Mouse (Mus musculus) gonadal fat pad, adult 2 months (tissue): Measurements from ENCODE around the gene Trim2. TPM values are rescaled to one million over a fixed set of nuclear protein-coding genes. Genes with fewer than 3 reads are reported as not detected.

Experiments used
- DNase-seq: peaks from one replicate; pipeline ENCODE4 v3.0.0-alpha.2; 2012; ENCODE audit warnings: low read depth
- polyA plus RNA-seq: library from polyadenylated mRNA; depleted of rRNA; stranded (reverse); fragments of >200 nt; gene quantifications from 2 replicates; pipeline ENCODE4 v1.2.3, GENCODE M21; 2012

Trim2 gene
- polyA plus RNA-seq, 1 experiment = 35.2 TPM

DNA sequence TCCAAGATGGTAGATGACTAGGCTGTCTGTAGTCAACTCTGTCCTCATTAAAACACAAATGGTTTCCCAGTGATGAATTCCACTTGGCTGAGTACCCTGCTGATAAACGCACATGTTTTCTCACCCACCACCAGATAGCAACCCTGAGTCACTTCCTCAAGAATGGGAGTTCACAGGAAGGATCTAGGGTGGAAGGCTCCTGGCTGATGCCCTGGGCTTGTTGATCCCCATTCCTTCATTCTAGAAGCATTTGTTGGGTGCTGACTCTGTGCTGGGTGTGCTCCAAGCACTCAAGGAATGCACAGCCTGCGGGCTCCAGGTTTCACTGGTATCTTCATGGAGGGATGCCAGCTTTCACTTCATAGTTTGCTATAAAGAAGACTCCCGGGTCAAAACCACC is 12.8 kb upstream of the Trim2 start:
- no peak for DNase-seq

DNA sequence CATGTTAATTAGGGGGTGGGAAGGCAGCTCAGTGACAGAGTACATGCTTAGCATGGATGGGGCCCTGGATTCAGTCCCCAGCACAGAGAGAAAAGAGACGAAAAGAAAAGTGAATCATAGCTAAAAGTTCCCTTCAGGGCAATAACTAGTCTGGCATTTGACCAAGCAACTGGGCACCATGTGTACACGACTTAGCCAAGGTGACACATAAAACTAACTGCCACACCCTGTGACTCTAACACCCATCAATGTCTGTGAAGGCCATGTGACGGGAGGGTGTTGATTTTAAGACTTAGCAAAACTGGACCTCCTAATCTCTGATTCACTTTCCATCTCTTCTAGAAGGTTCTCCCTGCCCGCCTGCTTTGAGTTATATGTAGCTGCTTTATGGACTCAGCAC is 12.2 kb upstream of the Trim2 start:
- no peak for DNase-seq

GRCm38 (mm10) chr3:84314651-84315191 is 8.0 kb upstream of the Trim2 start:
- no peak for DNase-seq

DNA sequence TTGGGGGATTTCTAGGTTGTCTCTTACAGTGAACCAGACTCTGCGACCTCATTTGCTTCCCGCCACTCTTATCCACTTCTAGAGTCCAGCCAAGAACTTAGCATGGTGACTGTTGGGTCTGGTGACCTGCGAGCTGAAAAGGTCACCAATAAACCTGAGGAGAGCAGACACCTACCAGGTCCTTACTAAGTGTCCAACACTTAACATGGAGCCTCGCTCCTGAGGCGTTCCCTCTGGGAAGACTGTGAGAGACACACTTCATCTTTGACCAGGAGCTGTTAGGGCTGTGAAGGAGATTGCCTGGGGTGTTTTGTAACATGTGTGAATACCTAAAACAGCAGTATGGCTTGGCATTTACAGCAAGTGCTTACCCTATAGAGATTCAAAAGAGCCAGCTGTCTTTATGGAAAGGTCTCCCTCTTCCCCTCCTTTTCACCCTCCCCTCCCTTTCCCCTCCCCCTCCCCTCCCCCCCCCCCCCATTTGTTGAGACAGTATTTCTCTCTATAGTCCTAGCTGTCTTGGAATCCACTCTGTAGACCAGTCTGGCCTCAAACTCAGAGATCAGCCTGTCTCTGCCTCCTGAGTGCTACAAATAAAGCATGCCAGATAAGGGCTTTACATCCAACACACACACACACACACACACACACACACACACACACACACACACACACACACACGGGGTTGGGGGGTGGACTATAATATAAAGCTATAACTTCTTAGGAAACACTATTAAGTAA is 7.3 kb upstream of the Trim2 start:
- no peak for DNase-seq

GRCm38 (mm10) chr3:84313003-84313800 is 6.5 kb upstream of the Trim2 start:
- no peak for DNase-seq

- no peak for DNase-seq
Observed at GRCm38 (mm10) chr3:84312326-84312725, 5.6 kb upstream of the Trim2 start.

DNA sequence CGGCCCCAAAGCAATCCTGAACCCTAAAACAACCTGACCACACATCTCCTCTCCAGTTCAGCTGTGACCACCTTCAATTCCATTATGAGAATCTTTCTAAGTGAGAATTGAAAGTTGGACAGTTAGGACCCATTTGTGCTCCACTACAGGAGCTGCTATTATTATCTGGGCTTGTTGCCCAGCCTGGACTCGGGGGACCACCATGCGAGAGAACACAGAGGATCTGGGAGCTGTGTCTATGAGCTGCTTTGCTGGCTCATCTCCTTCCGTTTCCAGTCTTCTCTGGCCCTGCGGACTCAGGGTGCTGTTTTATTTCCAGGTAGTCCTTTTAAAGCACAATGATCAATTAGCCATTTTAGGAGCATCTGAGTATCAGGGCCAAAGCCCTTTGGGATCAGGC is 839 bp upstream of the Trim2 start:
- DNase-seq = no peak

DNA sequence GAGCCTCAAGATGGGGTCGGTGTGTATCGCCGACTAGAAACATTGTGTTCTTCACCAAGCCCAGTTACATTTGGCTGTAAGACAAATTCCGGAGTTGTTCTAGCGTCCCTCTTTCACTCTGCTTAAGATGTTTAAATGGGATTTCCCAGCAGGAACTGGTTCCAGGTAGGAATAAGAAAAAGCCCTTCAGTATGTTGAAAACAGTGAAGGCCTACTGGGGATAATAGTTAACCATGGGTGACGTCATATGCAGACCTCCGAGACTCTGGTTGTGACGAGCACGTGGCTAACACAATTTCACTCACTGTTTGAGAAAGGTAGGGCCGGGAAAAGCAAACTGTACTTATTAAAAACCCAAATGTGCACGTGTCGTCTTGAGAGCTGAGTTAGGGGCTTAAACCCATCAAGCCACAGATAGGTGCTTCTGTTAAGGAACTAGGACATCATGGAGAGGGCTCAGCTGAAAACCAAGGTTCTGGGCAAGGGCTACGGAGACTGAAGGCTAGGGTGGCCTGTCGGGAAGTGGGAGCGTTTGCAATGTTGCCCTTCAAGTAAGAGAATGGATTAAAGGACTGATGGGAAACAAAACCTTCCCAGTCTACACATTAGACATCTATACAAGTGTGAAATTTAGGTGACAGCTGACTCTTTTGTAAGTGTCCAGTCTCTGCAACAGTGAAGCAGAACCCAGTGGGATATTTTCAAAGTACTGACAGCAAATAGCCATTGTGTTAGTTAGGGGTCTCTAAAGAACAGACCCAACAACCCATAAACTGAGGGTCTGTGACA is 761 bp downstream of the Trim2 start:
- no peak for DNase-seq

- no peak for DNase-seq
Observed at GRCm38 (mm10) chr3:84305010-84305692, 1.5 kb downstream of the Trim2 start.

DNA sequence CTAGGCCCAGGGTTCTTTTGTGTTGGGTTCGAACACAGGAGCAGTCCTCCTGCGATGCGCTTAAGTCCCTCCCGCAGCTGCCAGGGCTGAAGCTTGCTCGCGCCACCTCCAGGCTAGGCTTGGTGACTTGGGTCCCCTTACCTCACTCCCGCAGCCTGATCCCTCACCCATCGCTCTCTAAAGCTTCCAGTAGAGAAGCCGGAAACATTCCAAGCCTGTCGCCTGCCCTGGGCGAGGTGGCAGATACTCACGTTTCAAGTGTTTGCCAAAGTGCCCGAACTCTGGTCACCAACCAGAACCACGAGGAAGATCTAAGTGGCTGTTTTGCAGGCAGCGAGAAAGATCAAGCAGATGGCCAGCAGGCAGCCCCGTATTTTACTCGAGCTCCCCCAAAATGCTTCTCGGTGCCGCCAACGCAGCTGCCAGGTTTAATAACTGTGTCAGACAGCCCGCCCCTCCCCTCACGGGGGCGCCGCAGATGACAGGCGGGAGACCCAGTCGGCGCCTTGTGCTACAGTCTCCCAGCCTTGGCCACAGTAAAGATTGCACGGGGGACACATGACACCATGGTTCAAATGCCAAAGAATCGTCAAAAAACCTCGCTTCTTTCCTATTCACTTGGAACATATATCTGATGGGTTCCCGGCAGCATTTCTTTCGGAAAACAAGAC is 2.2 kb downstream of the Trim2 start:
- DNase-seq = no peak

DNA sequence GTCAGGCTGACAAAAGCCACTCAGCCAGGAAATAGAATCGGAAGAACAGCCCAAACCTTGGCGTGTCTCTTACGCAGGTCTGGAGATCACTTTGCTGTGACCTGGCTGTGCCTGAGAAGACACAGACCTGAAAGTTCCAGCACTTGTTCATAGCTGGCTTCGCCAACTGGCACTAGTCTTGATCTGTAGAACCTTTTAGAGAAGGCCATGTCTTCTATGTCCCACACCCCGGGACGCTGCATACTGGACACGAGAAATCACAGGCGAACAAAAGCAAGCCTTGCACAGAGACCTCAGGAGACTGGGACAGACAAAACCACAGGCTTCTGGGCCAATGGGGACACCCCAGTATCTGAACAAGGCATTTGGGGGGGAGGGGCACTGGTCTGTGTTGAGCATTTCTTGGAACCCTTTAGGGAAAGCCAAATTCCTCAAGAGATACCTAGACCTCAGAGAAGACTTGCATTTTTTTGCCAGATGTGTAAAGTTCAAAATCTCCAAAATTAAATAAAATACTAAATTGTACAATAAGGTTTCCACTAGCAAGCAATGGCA is 3.2 kb downstream of the Trim2 start:
- no peak for DNase-seq

DNA sequence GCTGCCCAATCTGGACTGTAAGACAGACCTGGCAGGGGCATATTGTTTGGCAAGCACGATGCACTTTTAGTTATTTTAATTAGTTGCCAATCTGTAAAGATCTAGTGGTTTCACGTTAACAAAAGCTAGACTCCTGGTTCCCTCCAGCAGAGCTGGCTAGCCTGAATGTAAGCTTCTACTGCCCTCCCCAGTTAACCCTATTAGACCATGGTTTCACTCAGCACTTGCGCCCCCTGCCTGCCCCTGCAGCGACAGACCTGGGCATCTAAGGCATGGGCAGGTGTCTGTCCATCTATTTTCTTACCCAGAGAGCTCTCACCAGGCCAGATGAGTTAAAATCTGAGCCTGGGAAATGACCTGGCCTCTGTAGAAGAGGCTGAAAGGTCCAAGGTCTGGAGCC is 4.4 kb downstream of the Trim2 start:
- no peak for DNase-seq

DNA sequence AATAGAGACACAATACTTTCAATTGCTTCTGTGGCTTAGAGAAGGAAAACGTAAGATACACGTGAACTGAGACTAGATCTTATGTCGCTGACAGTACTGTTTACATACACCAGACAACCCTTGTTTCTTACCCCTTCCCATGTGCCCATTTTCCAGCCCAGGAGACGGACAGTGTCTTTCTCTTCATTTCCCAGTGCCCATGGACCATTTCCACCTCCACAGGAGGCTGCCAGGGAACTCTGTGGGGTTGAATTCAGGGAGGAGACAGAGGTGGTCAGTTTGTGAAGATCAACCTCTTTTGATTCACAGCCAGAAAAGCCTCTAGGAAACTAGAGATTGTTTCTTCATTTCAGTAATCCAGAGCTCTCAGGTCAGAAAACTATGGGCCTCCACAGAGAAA is 5.0 kb downstream of the Trim2 start:
- no peak for DNase-seq

DNA sequence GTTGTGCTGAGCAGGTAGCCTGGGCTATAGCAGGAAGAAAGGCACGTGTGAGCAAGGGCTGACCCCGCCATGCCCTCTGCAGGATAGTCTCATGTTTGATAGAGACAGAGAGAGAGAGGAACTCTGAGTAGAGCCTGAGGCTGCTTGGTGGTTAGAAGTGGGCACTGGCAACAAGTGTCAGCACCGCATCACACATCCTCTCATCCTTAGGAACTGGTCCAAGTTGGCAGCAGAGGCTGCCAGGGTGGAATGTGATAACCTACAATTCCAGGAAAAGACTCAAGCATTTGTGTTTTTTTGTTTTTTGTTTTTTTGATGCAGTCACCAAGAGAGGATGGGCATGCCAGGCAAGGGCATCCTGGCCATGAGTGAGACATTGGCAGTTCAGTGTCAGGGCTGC is 8.5 kb downstream of the Trim2 start:
- no peak for DNase-seq

- no peak for DNase-seq
Observed at GRCm38 (mm10) chr3:84296676-84297075, 10.0 kb downstream of the Trim2 start.

GRCm38 (mm10) chr3:84294734-84295133 is 11.9 kb downstream of the Trim2 start:
- DNase-seq = no peak

DNA sequence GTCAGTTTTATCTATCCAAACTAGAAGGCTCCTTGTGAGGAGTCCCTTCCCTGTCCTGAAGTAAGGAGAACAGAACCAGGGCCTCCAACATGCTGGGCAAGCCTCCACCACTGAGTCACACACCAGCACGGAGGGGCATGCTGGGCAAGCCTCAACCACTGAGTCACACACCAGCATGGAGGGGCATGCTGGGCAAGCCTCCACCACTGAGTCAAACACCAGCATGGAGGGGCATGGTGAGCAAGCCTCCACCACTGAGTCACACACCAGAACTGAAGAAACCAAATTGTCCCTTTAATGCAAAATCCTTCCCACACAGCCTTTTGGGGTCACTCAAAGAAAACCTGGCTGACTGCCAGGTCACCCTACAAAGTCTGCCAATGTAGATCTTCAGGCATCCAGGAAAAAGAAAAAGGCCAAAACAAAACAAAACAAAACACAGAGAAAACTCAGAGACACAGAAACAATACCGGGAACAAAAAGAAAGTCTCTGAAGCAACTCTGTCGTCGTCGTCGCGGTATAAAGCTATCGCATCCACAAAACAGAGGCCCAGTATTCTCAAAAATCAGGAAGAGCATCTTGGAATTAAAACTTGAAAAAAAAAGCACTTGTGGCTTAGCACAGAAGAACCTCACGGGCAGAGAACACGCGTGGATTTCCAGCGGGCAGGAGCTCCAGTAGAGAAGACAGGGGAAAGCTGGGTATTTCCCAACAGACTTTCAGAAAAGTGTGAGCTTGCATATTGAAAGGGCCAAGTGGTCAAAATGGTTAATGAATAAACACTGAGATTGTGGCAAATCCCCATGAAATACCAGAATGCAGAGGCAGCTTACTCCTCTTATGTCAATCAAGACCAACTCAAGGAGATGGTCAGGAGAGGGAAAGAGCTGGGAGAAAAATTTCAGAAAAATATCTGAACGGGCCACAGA is 12.7 kb downstream of the Trim2 start:
- no peak for DNase-seq

DNA sequence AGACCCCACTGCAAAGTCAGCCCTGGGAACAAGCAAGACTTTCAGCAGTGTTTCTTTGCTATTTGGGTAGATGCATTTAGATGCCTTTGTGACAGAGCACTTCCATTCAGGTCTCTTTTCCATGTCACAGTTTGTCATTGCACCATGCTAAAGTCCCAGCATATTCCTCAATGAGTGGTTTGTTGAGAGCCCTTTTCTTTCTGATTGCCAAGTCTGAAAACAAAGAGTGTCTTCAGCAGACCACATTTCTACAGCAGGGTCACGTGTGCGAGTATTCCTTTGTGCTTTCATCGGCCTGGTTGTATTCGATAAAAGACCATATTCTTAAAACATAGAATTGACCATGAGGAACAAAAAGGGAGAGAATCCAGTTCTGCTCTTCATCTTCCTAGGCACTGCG is 14.4 kb downstream of the Trim2 start:
- DNase-seq = no peak

GRCm38 (mm10) chr3:84288931-84289330 is 17.7 kb downstream of the Trim2 start:
- DNase-seq = no peak

GRCm38 (mm10) chr3:84287256-84287655 is 19.4 kb downstream of the Trim2 start:
- DNase-seq = no peak
